Mouse (Mus musculus): ENCODE data around the gene Csnka2ip. TPM values are rescaled to one million over a fixed set of nuclear protein-coding genes. Genes with fewer than 3 reads are reported as not detected.

Gene Csnka2ip
- polyA plus RNA-seq, 1 experiment from 2014 or later, result not detected

DNA sequence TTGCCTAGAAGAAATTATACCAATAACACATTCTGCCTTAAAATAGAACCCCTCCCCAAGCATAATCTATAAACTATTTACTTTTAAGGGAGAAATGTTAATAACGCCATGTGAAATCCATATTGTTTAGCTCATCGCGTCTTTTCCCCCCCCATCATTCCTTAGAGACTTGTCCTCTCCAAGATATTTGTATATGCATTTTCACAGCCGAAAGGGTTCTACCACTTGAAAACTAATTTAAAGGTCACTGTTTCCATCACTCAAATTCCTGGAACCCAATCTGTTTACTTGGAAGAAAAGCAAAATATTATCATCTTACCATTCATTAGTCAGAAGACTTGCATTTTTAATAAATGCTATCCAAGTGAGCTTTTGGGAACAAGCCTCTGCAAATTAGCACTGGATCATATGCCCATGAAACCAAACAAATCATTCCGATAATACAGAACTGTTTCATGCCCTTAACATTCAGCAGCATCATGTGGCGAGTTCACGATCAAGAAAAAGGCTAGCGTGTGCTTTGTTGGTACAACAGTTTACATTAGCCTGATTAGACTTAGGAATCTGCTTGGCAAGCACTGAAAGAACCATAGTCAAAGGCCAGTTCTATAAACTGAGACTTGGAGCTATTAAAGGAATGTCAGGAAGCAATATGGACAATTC, 16.5 kb downstream of the Csnka2ip start:
- no peaks in the 10 kb centered on the region for H3K4me1 ChIP-seq (ENCODE audit: control insufficient read depth, insufficient read depth, low read length)
- H3K36me3 ChIP-seq (ENCODE audit: control insufficient read depth, insufficient read depth, low read length), result no peaks in the 10 kb centered on the region
- no peak overlapping the region for H3K9ac ChIP-seq (ENCODE audit: low read depth, low read length)
- no peak overlapping the region for H3K4me2 ChIP-seq (replicated peaks; ENCODE audit: low read depth, low read length)
- no peak overlapping the region for H3K4me3 ChIP-seq (ENCODE audit: low read length)
- H3K9me3 ChIP-seq (ENCODE audit: control insufficient read depth, low read length), result no peaks in the 10 kb centered on the region
- no peak for ATAC-seq (ENCODE audit: low FRiP score, low TSS enrichment)
- 95% methylated on average over 8 of the region's 8 CpGs for WGBS
- no peak overlapping the region for H3K27ac ChIP-seq (ENCODE audit: low read depth, low read length)
- no peaks in the 10 kb centered on the region for H3K27me3 ChIP-seq (ENCODE audit: control insufficient read depth, insufficient read depth, low read length)

DNA sequence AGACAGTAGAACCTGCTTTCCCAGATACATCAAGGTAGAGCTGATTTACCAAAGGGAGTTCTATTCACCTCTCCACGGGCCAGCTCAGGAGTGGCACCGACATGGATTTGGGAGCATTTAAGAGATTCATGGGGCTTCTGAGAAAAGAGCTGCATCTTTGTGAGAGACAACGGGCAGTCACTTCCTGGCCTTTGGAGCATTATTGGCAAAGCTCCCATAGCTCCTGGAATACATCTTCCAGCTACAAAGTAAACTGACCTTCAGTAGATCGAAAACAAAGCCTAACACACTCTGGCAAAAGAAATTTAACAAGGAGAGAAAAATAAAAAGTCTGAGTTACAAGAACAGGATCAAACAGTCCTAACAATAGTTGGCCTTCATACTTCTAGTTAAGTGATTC, 17.6 kb downstream of the Csnka2ip start:
- no peaks in the 10 kb centered on the region for H3K36me3 ChIP-seq (ENCODE audit: control insufficient read depth, insufficient read depth, low read length)
- H3K4me2 ChIP-seq (replicated peaks; ENCODE audit: low read depth, low read length), result no peak overlapping the region
- no peak overlapping the region for H3K9ac ChIP-seq (ENCODE audit: low read depth, low read length)
- no peaks in the 10 kb centered on the region for H3K27me3 ChIP-seq (ENCODE audit: control insufficient read depth, insufficient read depth, low read length)
- H3K27ac ChIP-seq (ENCODE audit: low read depth, low read length), result no peak overlapping the region
- WGBS, result 84% methylated on average over 4 of the region's 4 CpGs
- no peaks in the 10 kb centered on the region for H3K4me1 ChIP-seq (ENCODE audit: control insufficient read depth, insufficient read depth, low read length)
- H3K4me3 ChIP-seq (ENCODE audit: low read length), result no peak overlapping the region
- H3K9me3 ChIP-seq (ENCODE audit: control insufficient read depth, low read length), result no peaks in the 10 kb centered on the region
- no peak for ATAC-seq (ENCODE audit: low FRiP score, low TSS enrichment)

DNA sequence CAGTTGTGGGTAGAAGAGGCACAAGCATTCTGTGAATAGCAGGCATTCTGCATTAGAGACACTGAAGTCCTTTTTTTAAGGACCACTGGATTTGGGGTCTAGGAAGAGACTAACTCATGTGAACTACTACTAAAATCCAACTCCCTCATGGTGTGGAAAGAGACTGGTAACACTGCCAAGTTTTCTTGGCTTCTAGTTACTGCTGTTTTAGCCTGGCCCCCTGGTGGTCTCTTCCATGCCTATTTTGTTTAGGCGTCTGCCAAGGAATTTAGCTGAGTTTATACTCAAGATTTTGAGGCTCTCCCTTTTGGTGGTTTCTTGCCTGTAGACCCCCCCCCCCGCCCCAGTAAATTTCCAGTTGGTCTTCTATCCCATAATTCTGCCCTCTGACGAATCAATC, 18.8 kb downstream of the Csnka2ip start:
- WGBS, result 59% methylated on average over 3 of the region's 3 CpGs
- no peaks in the 10 kb centered on the region for H3K27me3 ChIP-seq (ENCODE audit: control insufficient read depth, insufficient read depth, low read length)
- no peaks in the 10 kb centered on the region for H3K4me1 ChIP-seq (ENCODE audit: control insufficient read depth, insufficient read depth, low read length)
- no peak overlapping the region for H3K4me2 ChIP-seq (replicated peaks; ENCODE audit: low read depth, low read length)
- H3K36me3 ChIP-seq (ENCODE audit: control insufficient read depth, insufficient read depth, low read length), result no peaks in the 10 kb centered on the region
- H3K9me3 ChIP-seq (ENCODE audit: control insufficient read depth, low read length), result no peaks in the 10 kb centered on the region
- no peak for ATAC-seq (ENCODE audit: low FRiP score, low TSS enrichment)
- H3K9ac ChIP-seq (ENCODE audit: low read depth, low read length), result no peak overlapping the region
- H3K4me3 ChIP-seq (ENCODE audit: low read length), result no peak overlapping the region
- no peak overlapping the region for H3K27ac ChIP-seq (ENCODE audit: low read depth, low read length)

DNA sequence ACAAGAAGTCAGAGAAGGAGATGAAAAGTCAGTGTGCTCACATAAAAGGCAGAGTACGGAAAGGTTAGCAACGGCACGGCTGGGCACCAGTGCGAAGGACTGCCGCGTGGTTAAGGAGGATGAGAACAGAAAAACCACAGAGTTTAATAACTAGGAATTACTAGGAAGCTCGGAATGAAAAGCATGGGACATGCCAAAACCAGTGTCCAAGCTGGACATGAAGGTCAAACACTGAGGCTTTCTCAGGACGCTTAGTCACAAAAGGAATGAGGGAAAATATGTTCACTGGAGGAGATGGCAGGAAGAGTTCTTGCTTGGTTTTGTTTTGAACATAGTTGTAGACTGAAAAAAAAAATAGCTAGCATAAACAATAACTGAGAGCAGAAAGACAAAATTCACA, 32.7 kb downstream of the Csnka2ip start:
- Histone ChIP-seq H3K36me3 (ENCODE audit: control insufficient read depth, insufficient read depth, low read length) (no peaks in the 10 kb centered on the region), H3K27me3 (ENCODE audit: control insufficient read depth, insufficient read depth, low read length) (no peaks in the 10 kb centered on the region), H3K9me3 (ENCODE audit: control insufficient read depth, low read length) (no peaks in the 10 kb centered on the region), H3K4me1 (ENCODE audit: control insufficient read depth, insufficient read depth, low read length) (no peaks in the 10 kb centered on the region), H3K9ac (ENCODE audit: low read depth, low read length) (no peak overlapping the region), H3K27ac (ENCODE audit: low read depth, low read length) (no peak overlapping the region), H3K4me2 (replicated peaks; ENCODE audit: low read depth, low read length) (no peak overlapping the region), H3K4me3 (ENCODE audit: low read length) (no peak overlapping the region)
- ATAC-seq (ENCODE audit: low FRiP score, low TSS enrichment), result no peak
- WGBS, result 91% methylated on average over 8 of the region's 8 CpGs

DNA sequence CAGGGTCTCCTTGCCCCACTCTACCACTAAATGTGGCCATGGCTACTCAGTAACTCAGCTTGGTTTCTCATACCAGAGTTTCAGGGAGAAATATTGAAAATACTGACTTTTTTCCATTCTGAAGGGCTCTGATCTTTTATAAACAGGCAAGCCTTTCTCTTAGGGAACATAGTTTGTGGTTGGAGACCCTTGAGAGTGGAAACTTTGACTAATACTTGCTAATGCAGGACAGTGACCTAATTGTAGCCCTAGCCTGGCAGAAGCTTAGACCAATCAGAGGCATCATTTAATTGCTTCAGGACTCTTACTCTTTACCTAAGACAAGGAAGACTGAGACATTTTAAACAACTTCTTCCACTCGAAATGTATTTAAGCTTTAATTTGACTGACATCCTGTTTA, 39.1 kb downstream of the Csnka2ip start:
- Histone ChIP-seq H3K4me3 (ENCODE audit: low read length) (no peak overlapping the region), H3K9me3 (ENCODE audit: control insufficient read depth, low read length) (no peaks in the 10 kb centered on the region), H3K27me3 (ENCODE audit: control insufficient read depth, insufficient read depth, low read length) (no peaks in the 10 kb centered on the region), H3K36me3 (ENCODE audit: control insufficient read depth, insufficient read depth, low read length) (no peaks in the 10 kb centered on the region), H3K4me1 (ENCODE audit: control insufficient read depth, insufficient read depth, low read length) (no peaks in the 10 kb centered on the region), H3K9ac (ENCODE audit: low read depth, low read length) (no peak overlapping the region), H3K4me2 (replicated peaks; ENCODE audit: low read depth, low read length) (no peak overlapping the region), H3K27ac (ENCODE audit: low read depth, low read length) (no peak overlapping the region)
- no peak for ATAC-seq (ENCODE audit: low FRiP score, low TSS enrichment)
- WGBS, result 73% methylated on average over 1 of the region's 1 CpGs

DNA sequence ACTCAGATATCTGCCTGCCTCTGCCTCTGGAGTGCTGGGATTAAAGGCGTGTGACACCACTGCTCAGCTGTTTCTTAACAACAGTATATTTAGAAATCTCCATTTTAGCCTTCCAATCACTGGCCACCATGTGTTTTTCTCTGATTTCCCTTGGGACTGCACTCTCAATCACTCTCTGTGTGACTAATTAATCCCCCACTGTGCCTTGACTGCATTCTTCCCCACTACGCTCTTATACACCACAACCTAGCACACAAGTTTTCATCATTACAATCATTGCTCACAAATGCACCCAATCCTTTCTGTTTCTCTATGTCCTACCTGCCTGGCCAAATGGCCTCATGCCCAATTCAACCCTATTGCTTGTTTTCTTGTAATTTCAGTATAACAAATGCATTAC, 43.7 kb downstream of the Csnka2ip start:
- ATAC-seq (ENCODE audit: low FRiP score, low TSS enrichment), result no peak
- H3K27ac ChIP-seq (ENCODE audit: low read depth, low read length), result no peak overlapping the region
- no peak overlapping the region for H3K4me2 ChIP-seq (replicated peaks; ENCODE audit: low read depth, low read length)
- no peaks in the 10 kb centered on the region for H3K36me3 ChIP-seq (ENCODE audit: control insufficient read depth, insufficient read depth, low read length)
- H3K9me3 ChIP-seq (ENCODE audit: control insufficient read depth, low read length), result no peaks in the 10 kb centered on the region
- H3K9ac ChIP-seq (ENCODE audit: low read depth, low read length), result no peak overlapping the region
- H3K27me3 ChIP-seq (ENCODE audit: control insufficient read depth, insufficient read depth, low read length), result no peaks in the 10 kb centered on the region
- H3K4me3 ChIP-seq (ENCODE audit: low read length), result no peak overlapping the region
- H3K4me1 ChIP-seq (ENCODE audit: control insufficient read depth, insufficient read depth, low read length), result no peaks in the 10 kb centered on the region
- 79% methylated on average over 2 of the region's 2 CpGs for WGBS

DNA sequence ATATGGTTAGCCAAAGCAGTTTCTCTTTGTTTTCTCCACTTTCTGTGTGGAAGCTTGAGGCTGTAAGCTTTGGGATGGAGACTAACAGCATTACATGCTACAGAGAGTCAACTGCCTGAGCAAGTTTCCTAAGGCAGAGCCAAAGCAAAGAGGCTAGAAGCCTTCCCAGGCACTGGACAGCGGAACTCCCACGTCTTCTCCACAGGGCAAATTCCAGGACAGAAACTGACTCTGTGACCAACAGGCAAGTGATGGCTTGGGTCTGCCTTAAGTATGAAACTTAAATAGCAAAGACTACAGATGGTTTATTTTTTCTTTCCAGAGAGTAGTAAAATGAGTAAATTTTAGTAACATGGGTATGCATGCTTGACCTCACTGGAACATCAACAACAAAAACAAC, 75.3 kb downstream of the Csnka2ip start:
- WGBS, result 68% methylated on average over 2 of the region's 2 CpGs
- H3K4me1 ChIP-seq (ENCODE audit: control insufficient read depth, insufficient read depth, low read length), result no peaks in the 10 kb centered on the region
- no peak overlapping the region for H3K4me2 ChIP-seq (replicated peaks; ENCODE audit: low read depth, low read length)
- no peaks in the 10 kb centered on the region for H3K36me3 ChIP-seq (ENCODE audit: control insufficient read depth, insufficient read depth, low read length)
- H3K9me3 ChIP-seq (ENCODE audit: control insufficient read depth, low read length), result no peaks in the 10 kb centered on the region
- no peak for ATAC-seq (ENCODE audit: low FRiP score, low TSS enrichment)
- no peak overlapping the region for H3K27ac ChIP-seq (ENCODE audit: low read depth, low read length)
- no peak overlapping the region for H3K4me3 ChIP-seq (ENCODE audit: low read length)
- H3K27me3 ChIP-seq (ENCODE audit: control insufficient read depth, insufficient read depth, low read length), result no peaks in the 10 kb centered on the region
- H3K9ac ChIP-seq (ENCODE audit: low read depth, low read length), result no peak overlapping the region

DNA sequence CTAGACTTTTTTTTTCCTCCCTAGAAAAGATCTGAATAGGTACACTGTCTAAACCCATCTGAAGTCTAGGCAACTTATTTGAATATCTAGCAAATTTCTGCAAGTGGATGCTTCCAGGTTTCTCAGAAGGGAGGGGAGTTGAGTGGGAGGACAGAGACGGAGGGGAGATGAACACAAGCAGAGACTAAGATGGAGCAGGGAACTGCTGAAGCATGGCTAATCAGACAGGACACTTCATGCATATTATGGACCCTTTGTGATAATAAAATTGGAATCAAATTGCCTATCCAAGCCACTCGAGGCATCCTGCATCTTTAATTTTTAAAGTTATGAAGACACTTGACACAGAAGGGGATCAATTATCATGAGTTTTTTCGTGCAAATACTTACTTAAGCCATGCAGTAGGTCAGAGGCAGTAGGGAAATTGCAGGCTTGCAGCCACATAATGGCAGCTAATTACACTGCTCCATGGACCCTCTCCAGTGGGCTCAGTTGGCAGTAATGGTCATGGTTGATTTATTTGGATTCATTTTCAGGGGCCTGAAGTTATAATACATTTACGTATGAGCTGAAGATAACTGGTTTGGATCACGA, 78.1 kb downstream of the Csnka2ip start:
- no peak overlapping the region for H3K4me2 ChIP-seq (replicated peaks; ENCODE audit: low read depth, low read length)
- no peaks in the 10 kb centered on the region for H3K9me3 ChIP-seq (ENCODE audit: control insufficient read depth, low read length)
- no peak overlapping the region for H3K27ac ChIP-seq (ENCODE audit: low read depth, low read length)
- no peak for ATAC-seq (ENCODE audit: low FRiP score, low TSS enrichment)
- 57% methylated on average over 5 of the region's 5 CpGs for WGBS
- H3K4me3 ChIP-seq (ENCODE audit: low read length), result no peak overlapping the region
- no peaks in the 10 kb centered on the region for H3K4me1 ChIP-seq (ENCODE audit: control insufficient read depth, insufficient read depth, low read length)
- no peaks in the 10 kb centered on the region for H3K27me3 ChIP-seq (ENCODE audit: control insufficient read depth, insufficient read depth, low read length)
- no peak overlapping the region for H3K9ac ChIP-seq (ENCODE audit: low read depth, low read length)
- H3K36me3 ChIP-seq (ENCODE audit: control insufficient read depth, insufficient read depth, low read length), result no peaks in the 10 kb centered on the region

DNA sequence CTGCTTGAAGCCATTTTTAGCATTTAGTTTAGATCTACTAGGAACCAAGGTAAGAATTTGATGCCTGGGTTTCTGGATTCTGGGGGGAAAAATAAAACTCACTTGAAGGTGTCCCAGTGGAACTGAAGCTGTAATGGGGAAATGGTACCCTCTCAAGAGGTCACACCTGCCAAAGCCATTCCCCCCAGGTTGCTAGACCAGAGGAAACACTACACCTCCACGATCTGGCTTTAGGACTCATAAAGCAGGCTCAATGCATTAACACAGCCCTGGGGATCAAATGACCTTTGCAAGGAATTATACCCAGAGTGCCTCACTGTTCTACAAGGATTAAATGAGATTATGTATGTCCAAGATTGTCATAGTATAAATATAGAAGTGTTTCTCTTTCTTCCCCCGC, 88.8 kb downstream of the Csnka2ip start:
- H3K9ac ChIP-seq (ENCODE audit: low read depth, low read length), result no peak overlapping the region
- H3K4me1 ChIP-seq (ENCODE audit: control insufficient read depth, insufficient read depth, low read length), result no peaks in the 10 kb centered on the region
- no peak overlapping the region for H3K4me2 ChIP-seq (replicated peaks; ENCODE audit: low read depth, low read length)
- 54% methylated on average over 2 of the region's 2 CpGs for WGBS
- no peak overlapping the region for H3K4me3 ChIP-seq (ENCODE audit: low read length)
- no peaks in the 10 kb centered on the region for H3K36me3 ChIP-seq (ENCODE audit: control insufficient read depth, insufficient read depth, low read length)
- H3K9me3 ChIP-seq (ENCODE audit: control insufficient read depth, low read length), result no peaks in the 10 kb centered on the region
- H3K27me3 ChIP-seq (ENCODE audit: control insufficient read depth, insufficient read depth, low read length), result no peaks in the 10 kb centered on the region
- no peak for ATAC-seq (ENCODE audit: low FRiP score, low TSS enrichment)
- H3K27ac ChIP-seq (ENCODE audit: low read depth, low read length), result no peak overlapping the region

All from kidney, embryonic 14.5 days (tissue).